Mouse (Mus musculus) liver, embryonic 11.5 days (tissue): ENCODE measurements around the gene Inpp4b. TPM values are rescaled to one million over a fixed set of nuclear protein-coding genes. Genes with fewer than 3 reads are reported as not detected.

Experiments
- ATAC-seq: fragments of 200-750 bp; cut with Nextera tagmentation; replicated peaks from 2 replicates; pipeline ENCODE4 v1.8.0; 2017; ENCODE audit warnings: moderate number of reproducible peaks, mild to moderate bottlenecking, moderate TSS enrichment, moderate library complexity; ENCODE audit not compliant: low FRiP score
- DNase-seq: peaks from one replicate; pipeline ENCODE4 v3.0.0-alpha.2; 2017; ENCODE audit warnings: low spot score
- H3K27ac ChIP-seq: fragments of 300-500 bp; sonication (generic); 2 replicates; pipeline ENCODE4 v1.5.1; 2014; ENCODE audit warnings: mild to moderate bottlenecking, low read depth, low read length, control low read depth
- H3K27me3 ChIP-seq: fragments of 300-500 bp; sonication (generic); replicated peaks from 2 replicates; pipeline ENCODE4 v1.6.1; 2014; ENCODE audit warnings: low read length, mixed read lengths; ENCODE audit not compliant: control insufficient read depth, insufficient read depth
- H3K36me3 ChIP-seq: fragments of 300-500 bp; sonication (generic); 2 replicates; pipeline ENCODE4 v1.6.1; 2014; ENCODE audit warnings: mild to moderate bottlenecking, low read length, moderate library complexity, mixed read lengths; ENCODE audit not compliant: control insufficient read depth, insufficient read depth
- H3K4me1 ChIP-seq: fragments of 300-500 bp; sonication (generic); replicated peaks from 2 replicates; pipeline ENCODE4 v1.6.1; 2014; ENCODE audit warnings: low read length, mixed read lengths; ENCODE audit not compliant: control insufficient read depth, insufficient read depth
- H3K4me2 ChIP-seq: fragments of 300-500 bp; sonication (generic); 2 replicates; pipeline ENCODE4 v1.6.1; 2014; ENCODE audit warnings: mild to moderate bottlenecking, control low read depth, moderate library complexity
- H3K4me3 ChIP-seq: fragments of 300-500 bp; sonication (generic); 2 replicates; pipeline ENCODE4 v1.5.1; 2014; ENCODE audit warnings: low read depth, low read length, control low read depth
- H3K9ac ChIP-seq: fragments of 300-500 bp; sonication (generic); 2 replicates; pipeline ENCODE4 v1.6.1; 2014; ENCODE audit warnings: low read depth, low read length, control low read depth
- H3K9me3 ChIP-seq: fragments of 300-500 bp; sonication (generic); 2 replicates; pipeline ENCODE4 v1.6.1; 2016; ENCODE audit warnings: low read length, inconsistent platforms, mixed read lengths; ENCODE audit not compliant: control insufficient read depth
- WGBS: fragments of 180-500 bp; shearing (Covaris S2); extraction: QIAGEN DNeasy Blood & Tissue Kit; methylation state at CpG from one replicate; pipeline ENCODE4 v1.1.7; 2014; 5-methylcytosine and 5-hydroxymethylcytosine counted together
- polyA plus RNA-seq: library from polyadenylated mRNA; unstranded; fragments of >200 nt; fragmentation: Nextera tagmentation; extraction: Ambion mirVana; gene quantifications from 2 replicates; pipeline ENCODE4 v1.2.1, GENCODE M21; 2014

The Inpp4b gene
- polyA plus RNA-seq, 1 experiment from 2014 or later: 3.9 TPM

GRCm38 (mm10) chr8:81358108-81358507, 15.8 kb downstream of the Inpp4b start:
- Histone ChIP-seq H3K36me3 (no peaks in the 10 kb centered on the region), H3K27ac (no peak overlapping the region), H3K4me2 (no peak overlapping the region), H3K4me1 (no peaks in the 10 kb centered on the region), H3K9ac (no peak overlapping the region), H3K4me3 (no peak overlapping the region), H3K9me3 (no peaks in the 10 kb centered on the region), H3K27me3 (no peaks in the 10 kb centered on the region)
- 88% methylated on average over 6 of the region's 6 CpGs for WGBS
- DNase-seq: no peak
- ATAC-seq: no peak

- Histone ChIP-seq H3K4me3 (no peak overlapping the region), H3K27ac (no peak overlapping the region), H3K4me2 (no peak overlapping the region), H3K27me3 (no peaks in the 10 kb centered on the region), H3K4me1 (no peaks in the 10 kb centered on the region), H3K9ac (no peak overlapping the region), H3K9me3 (no peaks in the 10 kb centered on the region), H3K36me3 (no peaks in the 10 kb centered on the region)
- WGBS: 76% methylated on average over 2 of the region's 2 CpGs
- DNase-seq (no peak), ATAC-seq (no peak)
Observed at GRCm38 (mm10) chr8:81360518-81360917, 18.2 kb downstream of the Inpp4b start.

GRCm38 (mm10) chr8:81361162-81361561, 18.8 kb downstream of the Inpp4b start:
- no peak overlapping the region for H3K27ac ChIP-seq
- no peak for DNase-seq
- no peaks in the 10 kb centered on the region for H3K9me3 ChIP-seq
- H3K4me1 ChIP-seq: no peaks in the 10 kb centered on the region
- H3K27me3 ChIP-seq: no peaks in the 10 kb centered on the region
- WGBS: 82% methylated on average over 2 of the region's 2 CpGs
- H3K36me3 ChIP-seq: no peaks in the 10 kb centered on the region
- H3K4me2 ChIP-seq: no peak overlapping the region
- no peak overlapping the region for H3K9ac ChIP-seq
- H3K4me3 ChIP-seq: no peak overlapping the region
- no peak for ATAC-seq

GRCm38 (mm10) chr8:81370607-81371006, 28.3 kb downstream of the Inpp4b start:
- ATAC-seq (no peak), DNase-seq (no peak)
- H3K4me1 ChIP-seq: no peaks in the 10 kb centered on the region
- no peak overlapping the region for H3K27ac ChIP-seq
- H3K9ac ChIP-seq: no peak overlapping the region
- no peak overlapping the region for H3K4me2 ChIP-seq
- H3K36me3 ChIP-seq: no peaks in the 10 kb centered on the region
- no peaks in the 10 kb centered on the region for H3K9me3 ChIP-seq
- no peak overlapping the region for H3K4me3 ChIP-seq
- 67% methylated on average over 5 of the region's 5 CpGs for WGBS
- H3K27me3 ChIP-seq: no peaks in the 10 kb centered on the region

- Histone ChIP-seq H3K36me3 (no peaks in the 10 kb centered on the region), H3K27ac (no peak overlapping the region), H3K4me1 (no peaks in the 10 kb centered on the region), H3K4me2 (no peak overlapping the region), H3K4me3 (no peak overlapping the region), H3K9me3 (no peaks in the 10 kb centered on the region), H3K9ac (no peak overlapping the region), H3K27me3 (no peaks in the 10 kb centered on the region)
- ATAC-seq (no peak), DNase-seq (no peak)
- 77% methylated on average over 4 of the region's 4 CpGs for WGBS
Observed at GRCm38 (mm10) chr8:81371844-81372243, 29.5 kb downstream of the Inpp4b start.

GRCm38 (mm10) chr8:81374877-81375475, 32.6 kb downstream of the Inpp4b start:
- ATAC-seq (no peak), DNase-seq (no peak)
- 73% methylated on average over 4 of the region's 4 CpGs for WGBS
- Histone ChIP-seq H3K27me3 (no peaks in the 10 kb centered on the region), H3K4me2 (no peak overlapping the region), H3K4me1 (no peaks in the 10 kb centered on the region), H3K9ac (no peak overlapping the region), H3K4me3 (no peak overlapping the region), H3K9me3 (no peaks in the 10 kb centered on the region), H3K36me3 (no peaks in the 10 kb centered on the region), H3K27ac (no peak overlapping the region)

- WGBS: 90% methylated on average over 6 of the region's 6 CpGs
- ATAC-seq (no peak), DNase-seq (no peak)
- no peaks in the 10 kb centered on the region for H3K9me3 ChIP-seq
- no peaks in the 10 kb centered on the region for H3K4me1 ChIP-seq
- H3K27ac ChIP-seq: no peak overlapping the region
- H3K4me3 ChIP-seq: no peak overlapping the region
- H3K9ac ChIP-seq: no peak overlapping the region
- H3K4me2 ChIP-seq: no peak overlapping the region
- no peaks in the 10 kb centered on the region for H3K27me3 ChIP-seq
- no peaks in the 10 kb centered on the region for H3K36me3 ChIP-seq
Observed at GRCm38 (mm10) chr8:81388953-81389352, 46.6 kb downstream of the Inpp4b start.

- no peak overlapping the region for H3K27ac ChIP-seq
- no peak overlapping the region for H3K9ac ChIP-seq
- H3K4me2 ChIP-seq: no peak overlapping the region
- no peaks in the 10 kb centered on the region for H3K27me3 ChIP-seq
- no peaks in the 10 kb centered on the region for H3K4me1 ChIP-seq
- no peak for DNase-seq
- no peak overlapping the region for H3K4me3 ChIP-seq
- H3K36me3 ChIP-seq: no peaks in the 10 kb centered on the region
- H3K9me3 ChIP-seq: no peaks in the 10 kb centered on the region
- ATAC-seq: no peak
Observed at GRCm38 (mm10) chr8:81399071-81399470, 56.7 kb downstream of the Inpp4b start.

GRCm38 (mm10) chr8:81399501-81399900, 57.1 kb downstream of the Inpp4b start:
- no peak overlapping the region for H3K27ac ChIP-seq
- no peaks in the 10 kb centered on the region for H3K9me3 ChIP-seq
- H3K36me3 ChIP-seq: no peaks in the 10 kb centered on the region
- no peak overlapping the region for H3K9ac ChIP-seq
- no peak overlapping the region for H3K4me2 ChIP-seq
- no peaks in the 10 kb centered on the region for H3K27me3 ChIP-seq
- ATAC-seq (no peak), DNase-seq (no peak)
- WGBS: 80% methylated on average over 4 of the region's 4 CpGs
- H3K4me3 ChIP-seq: no peak overlapping the region
- H3K4me1 ChIP-seq: no peaks in the 10 kb centered on the region
